Mouse (Mus musculus): ENCODE measurements at regions not wholly inside any gene's neighbourhood (a gene's known extent, or its start where the extent isn't known, plus 50 kb on each side); places are given as distances from the start of the nearest gene placed in this dataset.
A peak's percentile ranks its signal among the peaks of the same experiment; 100 is the strongest.

DNA sequence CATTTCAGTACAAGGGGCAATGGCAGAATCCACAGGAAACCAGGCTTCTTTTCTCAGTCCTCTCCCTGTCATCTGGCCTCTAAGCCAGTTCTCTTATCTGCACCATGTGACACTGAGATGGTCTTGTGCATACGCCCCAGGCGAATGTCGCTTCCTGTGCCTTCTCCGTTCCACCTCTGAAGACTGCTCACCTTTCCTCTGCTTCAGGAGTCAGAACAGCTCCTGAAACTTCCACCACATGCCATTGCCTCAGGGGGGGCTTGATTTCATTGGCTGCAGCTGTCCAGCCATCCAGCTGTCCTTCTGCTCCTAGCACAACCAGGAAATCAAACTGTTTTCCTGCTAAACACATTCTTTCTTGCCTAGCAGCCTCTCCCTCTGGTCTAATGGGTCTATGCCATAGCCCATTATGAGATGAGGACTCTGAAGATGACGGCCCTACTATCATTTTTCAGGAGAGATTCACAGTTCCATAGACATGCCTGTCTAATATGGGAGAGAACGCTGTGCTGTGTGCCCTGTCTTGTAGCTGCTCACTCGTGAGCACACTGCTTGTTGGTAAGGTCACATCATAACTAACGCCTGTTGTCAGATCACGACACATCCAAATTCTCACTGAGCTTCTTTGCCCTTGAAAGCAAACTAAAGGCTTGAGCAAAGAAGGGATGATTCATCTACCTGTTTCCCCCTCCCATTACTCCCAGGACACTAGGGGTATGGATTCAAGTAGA is 129.9 kb upstream of the Fmo9 start:
- no peak for ATAC-seq (ENCODE audit: insufficient number of reproducible peaks, insufficient read depth, low FRiP score, low read depth)
- H3K27ac ChIP-seq (replicated peaks in 1 of 2; ENCODE audit: control insufficient read depth in 1 of 2, insufficient read depth in 1 of 2, low read depth in 2 of 2, low read length in 2 of 2), result no peak overlapping the region
- H3K36me3 ChIP-seq (ENCODE audit: control insufficient read depth, insufficient read depth, low read length), result no peaks in the 10 kb centered on the region
- H3K9ac ChIP-seq (ENCODE audit: low read length), result no peak overlapping the region
- H3K9me3 ChIP-seq (ENCODE audit: control insufficient read depth, low read length), result no peaks in the 10 kb centered on the region
- H3K4me1 ChIP-seq (ENCODE audit: control insufficient read depth in 2 of 2, insufficient read depth in 2 of 2, low read length in 2 of 2), result 0 out of 4 replicates have a peak, but pooled peaks cover 0 to 4% of the 10 kb centered on the region in 2 experiments
- no peaks in the 10 kb centered on the region for H3K27me3 ChIP-seq (ENCODE audit: control insufficient read depth, insufficient read depth, low read length)
- no peak overlapping the region for H3K4me3 ChIP-seq (ENCODE audit: control insufficient read depth in 1 of 2, insufficient read depth in 1 of 2, low read depth in 1 of 2, low read length in 2 of 2)
- 57% methylated on average over 9 of the region's 9 CpGs for WGBS
- no peak overlapping the region for H3K4me2 ChIP-seq (ENCODE audit: low read length)

DNA sequence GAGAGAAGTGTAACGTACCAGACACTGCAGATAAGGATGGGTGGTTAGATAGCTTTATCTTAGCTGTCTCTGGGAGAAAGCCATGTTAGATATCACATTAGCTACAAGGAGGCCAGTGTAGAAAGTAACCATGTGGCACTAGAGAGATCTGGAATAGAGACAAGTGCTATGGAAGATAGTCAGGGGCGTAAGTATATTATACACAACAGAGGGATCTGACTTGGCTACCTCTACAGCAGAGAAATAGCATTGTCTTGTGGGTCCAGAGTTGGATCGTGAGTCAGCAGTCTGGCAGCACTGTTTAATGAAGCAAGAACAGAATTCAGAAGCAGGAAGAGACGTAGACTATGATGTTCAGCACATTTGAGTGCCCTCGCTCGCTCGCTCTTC is 130.4 kb upstream of the Fmo9 start:
- 73% methylated on average over 7 of the region's 7 CpGs for WGBS
- no peak overlapping the region for H3K4me3 ChIP-seq (ENCODE audit: control insufficient read depth in 1 of 2, insufficient read depth in 1 of 2, low read depth in 1 of 2, low read length in 2 of 2)
- H3K9ac ChIP-seq (ENCODE audit: low read length), result no peak overlapping the region
- H3K27me3 ChIP-seq (ENCODE audit: control insufficient read depth, insufficient read depth, low read length), result no peaks in the 10 kb centered on the region
- H3K36me3 ChIP-seq (ENCODE audit: control insufficient read depth, insufficient read depth, low read length), result no peaks in the 10 kb centered on the region
- H3K27ac ChIP-seq (replicated peaks in 1 of 2; ENCODE audit: control insufficient read depth in 1 of 2, insufficient read depth in 1 of 2, low read depth in 2 of 2, low read length in 2 of 2), result no peak overlapping the region
- no peak overlapping the region for H3K4me2 ChIP-seq (ENCODE audit: low read length)
- H3K9me3 ChIP-seq (ENCODE audit: control insufficient read depth, low read length), result no peaks in the 10 kb centered on the region
- 0 out of 4 replicates have a peak, but pooled peaks cover 0 to 4% of the 10 kb centered on the region in 2 experiments for H3K4me1 ChIP-seq (ENCODE audit: control insufficient read depth in 2 of 2, insufficient read depth in 2 of 2, low read length in 2 of 2)
- no peak for ATAC-seq (ENCODE audit: insufficient number of reproducible peaks, insufficient read depth, low FRiP score, low read depth)

DNA sequence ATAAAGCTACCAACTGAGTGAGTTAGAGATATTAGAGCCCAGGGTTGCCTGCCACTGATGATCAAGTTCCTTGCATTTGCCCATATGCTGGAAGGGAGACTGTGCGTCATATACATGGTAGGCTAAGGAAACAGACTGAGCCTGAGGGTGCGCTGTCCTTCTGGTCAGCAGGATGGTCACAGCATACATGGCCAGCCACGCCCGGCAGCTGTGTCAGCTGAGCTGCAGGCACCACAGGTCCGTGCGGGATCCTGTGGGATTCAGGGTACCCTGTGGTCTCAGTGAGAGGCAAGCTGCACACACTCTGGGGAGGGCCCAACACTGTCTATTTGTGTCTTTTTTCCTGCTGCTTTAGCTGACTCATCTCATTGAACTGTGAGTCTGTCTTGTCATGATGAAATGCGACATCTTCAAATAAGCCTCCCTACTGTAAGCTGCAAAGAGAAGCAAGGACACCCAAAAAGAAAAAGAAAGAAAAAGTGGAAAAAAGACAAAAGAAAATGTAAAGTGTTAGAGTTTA is 131.3 kb upstream of the Fmo9 start:
- Histone ChIP-seq H3K27ac (replicated peaks in 1 of 2; ENCODE audit: control insufficient read depth in 1 of 2, insufficient read depth in 1 of 2, low read depth in 2 of 2, low read length in 2 of 2) (no peak overlapping the region), H3K4me2 (ENCODE audit: low read length) (no peak overlapping the region), H3K4me3 (ENCODE audit: control insufficient read depth in 1 of 2, insufficient read depth in 1 of 2, low read depth in 1 of 2, low read length in 2 of 2) (no peak overlapping the region), H3K36me3 (ENCODE audit: control insufficient read depth, insufficient read depth, low read length) (no peaks in the 10 kb centered on the region), H3K4me1 (ENCODE audit: control insufficient read depth in 2 of 2, insufficient read depth in 2 of 2, low read length in 2 of 2) (0 out of 4 replicates have a peak, but pooled peaks cover 0 to 4% of the 10 kb centered on the region in 2 experiments), H3K9ac (ENCODE audit: low read length) (no peak overlapping the region), H3K27me3 (ENCODE audit: control insufficient read depth, insufficient read depth, low read length) (no peaks in the 10 kb centered on the region), H3K9me3 (ENCODE audit: control insufficient read depth, low read length) (no peaks in the 10 kb centered on the region)
- 79% methylated on average over 7 of the region's 7 CpGs for WGBS
- no peak for ATAC-seq (ENCODE audit: insufficient number of reproducible peaks, insufficient read depth, low FRiP score, low read depth)

DNA sequence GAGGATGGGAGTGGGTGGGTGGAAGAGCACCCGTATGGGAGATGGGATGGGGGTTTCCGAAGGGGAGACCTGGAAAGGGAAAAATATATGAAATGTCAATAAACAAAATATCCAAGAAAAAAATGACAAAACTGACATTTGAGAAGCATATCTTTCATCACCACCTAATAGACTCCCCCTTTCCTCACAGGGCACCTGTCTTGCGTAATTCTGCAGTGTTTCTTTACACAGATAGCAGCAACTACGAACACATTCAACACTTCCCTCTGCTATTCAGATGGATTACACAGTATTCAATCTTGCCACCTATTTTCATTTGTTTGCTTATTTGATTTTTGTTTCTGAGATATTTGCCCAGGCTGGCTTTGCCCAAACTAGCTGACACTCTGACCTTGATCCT is 136.3 kb upstream of the Fmo9 start:
- no peak for ATAC-seq (ENCODE audit: insufficient number of reproducible peaks, insufficient read depth, low FRiP score, low read depth)
- Histone ChIP-seq H3K27me3 (ENCODE audit: control insufficient read depth, insufficient read depth, low read length) (no peaks in the 10 kb centered on the region), H3K9me3 (ENCODE audit: control insufficient read depth, low read length) (0 out of 2 replicates have a peak, but pooled peaks cover 3% of the 10 kb centered on the region), H3K4me2 (ENCODE audit: low read length) (no peak overlapping the region), H3K4me3 (ENCODE audit: control insufficient read depth in 1 of 2, insufficient read depth in 1 of 2, low read depth in 1 of 2, low read length in 2 of 2) (no peak overlapping the region), H3K36me3 (ENCODE audit: control insufficient read depth, insufficient read depth, low read length) (no peaks in the 10 kb centered on the region), H3K9ac (ENCODE audit: low read length) (no peak overlapping the region), H3K4me1 (ENCODE audit: control insufficient read depth in 2 of 2, insufficient read depth in 2 of 2, low read length in 2 of 2) (peaks cover 0 to 3% of the 10 kb centered on the region in 2 experiments; a peak in 1 of 4 replicates), H3K27ac (replicated peaks in 1 of 2; ENCODE audit: control insufficient read depth in 1 of 2, insufficient read depth in 1 of 2, low read depth in 2 of 2, low read length in 2 of 2) (no peak overlapping the region)
- 79% methylated on average over 4 of the region's 4 CpGs for WGBS

DNA sequence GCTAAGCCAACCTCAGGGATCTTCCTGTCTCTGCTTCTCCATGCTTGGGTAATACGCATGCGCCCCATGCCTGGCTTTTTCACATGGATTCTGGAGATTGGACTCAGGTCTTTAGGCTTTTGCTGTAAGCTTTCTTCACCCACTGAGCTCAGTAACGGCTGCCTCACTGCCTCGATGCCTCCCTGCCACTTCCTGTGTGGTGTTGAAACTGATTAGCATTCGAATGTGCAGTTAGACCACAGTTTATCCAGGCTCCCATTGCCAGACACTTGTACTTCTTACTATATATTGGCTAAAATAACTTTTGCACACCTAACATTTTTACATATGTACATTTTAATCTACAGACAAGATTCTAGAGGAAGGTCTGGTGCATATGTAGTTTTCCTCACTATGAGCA is 137.0 kb upstream of the Fmo9 start:
- Histone ChIP-seq H3K4me3 (ENCODE audit: control insufficient read depth in 1 of 2, insufficient read depth in 1 of 2, low read depth in 1 of 2, low read length in 2 of 2) (no peak overlapping the region), H3K4me1 (ENCODE audit: control insufficient read depth in 2 of 2, insufficient read depth in 2 of 2, low read length in 2 of 2) (peaks cover 0 to 3% of the 10 kb centered on the region in 2 experiments; a peak in 1 of 4 replicates), H3K9ac (ENCODE audit: low read length) (no peak overlapping the region), H3K36me3 (ENCODE audit: control insufficient read depth, insufficient read depth, low read length) (no peaks in the 10 kb centered on the region), H3K4me2 (ENCODE audit: low read length) (no peak overlapping the region), H3K9me3 (ENCODE audit: control insufficient read depth, low read length) (0 out of 2 replicates have a peak, but pooled peaks cover 3% of the 10 kb centered on the region), H3K27ac (replicated peaks in 1 of 2; ENCODE audit: control insufficient read depth in 1 of 2, insufficient read depth in 1 of 2, low read depth in 2 of 2, low read length in 2 of 2) (peak overlapping the region in 1 of 2 experiments; percentile 44; a peak in 1 of 4 replicates), H3K27me3 (ENCODE audit: control insufficient read depth, insufficient read depth, low read length) (no peaks in the 10 kb centered on the region)
- 73% methylated on average over 5 of the region's 5 CpGs for WGBS
- ATAC-seq (ENCODE audit: insufficient number of reproducible peaks, insufficient read depth, low FRiP score, low read depth), result no peak

DNA sequence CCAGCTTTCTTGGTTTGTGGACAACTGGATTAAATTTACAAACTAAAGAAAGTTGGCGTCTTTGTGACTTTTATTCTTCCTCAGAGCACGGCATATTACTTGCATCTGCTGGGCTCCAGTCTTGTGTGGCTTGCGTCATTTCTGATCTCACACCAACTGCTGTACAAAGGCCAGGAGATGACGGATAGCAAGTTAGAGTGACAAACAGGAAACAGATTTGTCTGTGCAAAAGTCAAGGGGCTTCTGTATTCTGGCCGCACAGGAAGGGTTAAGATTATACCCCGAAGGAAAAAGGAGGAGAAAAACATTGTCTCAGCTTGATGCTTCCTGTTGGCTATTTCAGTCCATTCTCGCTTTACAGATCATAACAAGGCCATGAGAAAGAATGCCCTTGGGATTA is 137.8 kb upstream of the Fmo9 start:
- no peak for ATAC-seq (ENCODE audit: insufficient number of reproducible peaks, insufficient read depth, low FRiP score, low read depth)
- H3K4me2 ChIP-seq (ENCODE audit: low read length), result no peak overlapping the region
- no peak overlapping the region for H3K9ac ChIP-seq (ENCODE audit: low read length)
- WGBS, result 50% methylated on average over 7 of the region's 7 CpGs
- no peaks in the 10 kb centered on the region for H3K27me3 ChIP-seq (ENCODE audit: control insufficient read depth, insufficient read depth, low read length)
- H3K4me3 ChIP-seq (ENCODE audit: control insufficient read depth in 1 of 2, insufficient read depth in 1 of 2, low read depth in 1 of 2, low read length in 2 of 2), result no peak overlapping the region
- peaks cover 0 to 3% of the 10 kb centered on the region in 2 experiments; a peak in 1 of 4 replicates for H3K4me1 ChIP-seq (ENCODE audit: control insufficient read depth in 2 of 2, insufficient read depth in 2 of 2, low read length in 2 of 2)
- H3K36me3 ChIP-seq (ENCODE audit: control insufficient read depth, insufficient read depth, low read length), result no peaks in the 10 kb centered on the region
- H3K9me3 ChIP-seq (ENCODE audit: control insufficient read depth, low read length), result 0 out of 2 replicates have a peak, but pooled peaks cover 3% of the 10 kb centered on the region
- peak overlapping the region; percentile 55 to 74; a peak in 3 of 4 replicates for H3K27ac ChIP-seq (replicated peaks in 1 of 2; ENCODE audit: control insufficient read depth in 1 of 2, insufficient read depth in 1 of 2, low read depth in 2 of 2, low read length in 2 of 2)

DNA sequence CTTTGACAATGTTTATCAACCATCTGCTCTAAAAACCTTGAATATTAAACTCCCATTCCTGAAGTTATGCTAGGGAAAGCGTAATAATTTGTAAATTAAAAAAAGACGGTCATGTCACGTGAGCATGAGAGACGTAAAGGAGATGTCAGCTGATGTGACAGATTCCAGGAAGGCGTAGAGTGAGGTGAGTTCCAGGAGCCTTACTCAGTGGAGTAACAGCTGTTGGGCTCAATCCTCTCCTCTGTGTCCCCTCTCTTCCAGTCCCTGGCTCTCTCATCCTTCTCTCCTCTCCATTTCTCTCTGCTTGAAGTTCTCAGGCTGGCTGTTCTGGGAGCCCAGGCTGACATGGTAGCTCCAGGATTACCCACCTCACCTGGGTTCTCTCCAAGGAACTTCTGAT is 138.4 kb upstream of the Fmo9 start:
- Histone ChIP-seq H3K4me1 (ENCODE audit: control insufficient read depth in 2 of 2, insufficient read depth in 2 of 2, low read length in 2 of 2) (peaks cover 0 to 3% of the 10 kb centered on the region in 2 experiments; a peak in 1 of 4 replicates), H3K4me2 (ENCODE audit: low read length) (no peak overlapping the region), H3K9me3 (ENCODE audit: control insufficient read depth, low read length) (0 out of 2 replicates have a peak, but pooled peaks cover 3% of the 10 kb centered on the region), H3K4me3 (ENCODE audit: control insufficient read depth in 1 of 2, insufficient read depth in 1 of 2, low read depth in 1 of 2, low read length in 2 of 2) (no peak overlapping the region), H3K36me3 (ENCODE audit: control insufficient read depth, insufficient read depth, low read length) (no peaks in the 10 kb centered on the region), H3K27ac (replicated peaks in 1 of 2; ENCODE audit: control insufficient read depth in 1 of 2, insufficient read depth in 1 of 2, low read depth in 2 of 2, low read length in 2 of 2) (no peak overlapping the region), H3K9ac (ENCODE audit: low read length) (no peak overlapping the region), H3K27me3 (ENCODE audit: control insufficient read depth, insufficient read depth, low read length) (no peaks in the 10 kb centered on the region)
- no peak for ATAC-seq (ENCODE audit: insufficient number of reproducible peaks, insufficient read depth, low FRiP score, low read depth)
- WGBS, result 85% methylated on average over 5 of the region's 5 CpGs
